Mouse (Mus musculus): ENCODE measurements around the gene Il12rb1.

Il12rb1 gene

GRCm38 (mm10) chr8:70770748-70771147 is 37.5 kb upstream of the Il12rb1 start:
- peaks cover 97% of the 10 kb centered on the region for H3K4me1 ChIP-seq (replicated peaks; ENCODE audit: low read depth, low read length)
- no peak for TF ChIP-seq POU5F1 (IDR thresholded peaks at IDR 0.05; ENCODE audit: borderline replicate concordance, low read length)
- TF ChIP-seq CTCF (conservative IDR thresholded peaks at IDR 0.05; ENCODE audit: low read length), result no peak
- TF ChIP-seq NANOG (IDR thresholded peaks at IDR 0.05; ENCODE audit: borderline replicate concordance, low read length), result no peak
- H3K36me3 ChIP-seq (ENCODE audit: insufficient read depth, low read length), result peaks cover 80% of the 10 kb centered on the region
- H3K9me3 ChIP-seq (ENCODE audit: low read length), result no peaks in the 10 kb centered on the region
- no peak overlapping the region for H3K4me3 ChIP-seq (replicated peaks; ENCODE audit: low read length)
- H3K27me3 ChIP-seq (ENCODE audit: insufficient read depth, low read length), result peaks cover 4% of the 10 kb centered on the region

GRCm38 (mm10) chr8:70771217-70771616 is 37.0 kb upstream of the Il12rb1 start:
- Histone ChIP-seq H3K4me3 (replicated peaks; ENCODE audit: low read length) (no peak overlapping the region), H3K36me3 (ENCODE audit: insufficient read depth, low read length) (peaks cover 80% of the 10 kb centered on the region), H3K27me3 (ENCODE audit: insufficient read depth, low read length) (peaks cover 3% of the 10 kb centered on the region; the same call in 1 of the 2 replicates), H3K9me3 (ENCODE audit: low read length) (no peaks in the 10 kb centered on the region), H3K4me1 (replicated peaks; ENCODE audit: low read depth, low read length) (peaks cover 97% of the 10 kb centered on the region)
- no peak for TF ChIP-seq NANOG (IDR thresholded peaks at IDR 0.05; ENCODE audit: borderline replicate concordance, low read length)
- TF ChIP-seq POU5F1 (IDR thresholded peaks at IDR 0.05; ENCODE audit: borderline replicate concordance, low read length), result no peak
- no peak for TF ChIP-seq CTCF (conservative IDR thresholded peaks at IDR 0.05; ENCODE audit: low read length)

- peaks cover 89% of the 10 kb centered on the region for H3K4me1 ChIP-seq (replicated peaks; ENCODE audit: low read depth, low read length)
- H3K9me3 ChIP-seq (ENCODE audit: low read length), result no peaks in the 10 kb centered on the region
- no peak overlapping the region for H3K4me3 ChIP-seq (replicated peaks; ENCODE audit: low read length)
- H3K27me3 ChIP-seq (ENCODE audit: insufficient read depth, low read length), result peaks cover 3% of the 10 kb centered on the region; the same call in 1 of the 2 replicates
- H3K36me3 ChIP-seq (ENCODE audit: insufficient read depth, low read length), result peaks cover 79% of the 10 kb centered on the region
- TF ChIP-seq CTCF (conservative IDR thresholded peaks at IDR 0.05; ENCODE audit: low read length) (no peak), NANOG (IDR thresholded peaks at IDR 0.05; ENCODE audit: borderline replicate concordance, low read length) (no peak), POU5F1 (IDR thresholded peaks at IDR 0.05; ENCODE audit: borderline replicate concordance, low read length) (no peak)
Observed at GRCm38 (mm10) chr8:70772075-70772474, 36.2 kb upstream of the Il12rb1 start.

- TF ChIP-seq CTCF (conservative IDR thresholded peaks at IDR 0.05; ENCODE audit: low read length) (no peak), NANOG (IDR thresholded peaks at IDR 0.05; ENCODE audit: borderline replicate concordance, low read length) (no peak), POU5F1 (IDR thresholded peaks at IDR 0.05; ENCODE audit: borderline replicate concordance, low read length) (no peak)
- Histone ChIP-seq H3K27me3 (ENCODE audit: insufficient read depth, low read length) (peaks cover 3% of the 10 kb centered on the region; the same call in 1 of the 2 replicates), H3K4me1 (replicated peaks; ENCODE audit: low read depth, low read length) (peaks cover 85% of the 10 kb centered on the region), H3K9me3 (ENCODE audit: low read length) (no peaks in the 10 kb centered on the region), H3K36me3 (ENCODE audit: insufficient read depth, low read length) (peaks cover 72% of the 10 kb centered on the region), H3K4me3 (replicated peaks; ENCODE audit: low read length) (no peak overlapping the region)
Observed at GRCm38 (mm10) chr8:70772890-70773289, 35.4 kb upstream of the Il12rb1 start.

- Histone ChIP-seq H3K9me3 (ENCODE audit: low read length) (no peaks in the 10 kb centered on the region), H3K36me3 (ENCODE audit: insufficient read depth, low read length) (peaks cover 72% of the 10 kb centered on the region)
- TF ChIP-seq POU5F1 (IDR thresholded peaks at IDR 0.05; ENCODE audit: borderline replicate concordance, low read length), result no peak
- no peak for TF ChIP-seq NANOG (IDR thresholded peaks at IDR 0.05; ENCODE audit: borderline replicate concordance, low read length)
- no peak for TF ChIP-seq CTCF (conservative IDR thresholded peaks at IDR 0.05; ENCODE audit: low read length)
Observed at GRCm38 (mm10) chr8:70773410-70773809, 34.8 kb upstream of the Il12rb1 start.

GRCm38 (mm10) chr8:70773833-70774232 is 34.4 kb upstream of the Il12rb1 start:
- peaks cover 85% of the 10 kb centered on the region for H3K4me1 ChIP-seq (replicated peaks; ENCODE audit: low read depth, low read length)
- peaks cover 72% of the 10 kb centered on the region for H3K36me3 ChIP-seq (ENCODE audit: insufficient read depth, low read length)
- no peak for TF ChIP-seq CTCF (conservative IDR thresholded peaks at IDR 0.05; ENCODE audit: low read length)
- TF ChIP-seq NANOG (IDR thresholded peaks at IDR 0.05; ENCODE audit: borderline replicate concordance, low read length), result no peak
- no peak for TF ChIP-seq POU5F1 (IDR thresholded peaks at IDR 0.05; ENCODE audit: borderline replicate concordance, low read length)
- H3K9me3 ChIP-seq (ENCODE audit: low read length), result no peaks in the 10 kb centered on the region
- H3K27me3 ChIP-seq (ENCODE audit: insufficient read depth, low read length), result peaks cover 3% of the 10 kb centered on the region; the same call in 1 of the 2 replicates
- peak overlapping the region; percentile 20; the same call in 1 of the 2 replicates for H3K4me3 ChIP-seq (replicated peaks; ENCODE audit: low read length)

More at GRCm38 (mm10) chr8:70773410-70773809, 34.8 kb upstream of the Il12rb1 start:
- Histone ChIP-seq H3K4me3 (replicated peaks; ENCODE audit: low read length) (0 out of 2 replicates have a peak overlapping the region, but pooled peaks have one; percentile 20), H3K27me3 (ENCODE audit: insufficient read depth, low read length) (peaks cover 3% of the 10 kb centered on the region; the same call in 1 of the 2 replicates), H3K4me1 (replicated peaks; ENCODE audit: low read depth, low read length) (peaks cover 85% of the 10 kb centered on the region)

- no peaks in the 10 kb centered on the region for H3K9me3 ChIP-seq (ENCODE audit: low read length)
- TF ChIP-seq NANOG (IDR thresholded peaks at IDR 0.05; ENCODE audit: borderline replicate concordance, low read length) (no peak), POU5F1 (IDR thresholded peaks at IDR 0.05; ENCODE audit: borderline replicate concordance, low read length) (no peak), CTCF (conservative IDR thresholded peaks at IDR 0.05; ENCODE audit: low read length) (no peak)
- peaks cover 75% of the 10 kb centered on the region for H3K36me3 ChIP-seq (ENCODE audit: insufficient read depth, low read length)
- H3K27me3 ChIP-seq (ENCODE audit: insufficient read depth, low read length), result peaks cover 3% of the 10 kb centered on the region; the same call in 1 of the 2 replicates
- H3K4me1 ChIP-seq (replicated peaks; ENCODE audit: low read depth, low read length), result peaks cover 86% of the 10 kb centered on the region
- no peak overlapping the region for H3K4me3 ChIP-seq (replicated peaks; ENCODE audit: low read length)
Observed at GRCm38 (mm10) chr8:70774740-70775139, 33.5 kb upstream of the Il12rb1 start.

GRCm38 (mm10) chr8:70775227-70775626 is 33.0 kb upstream of the Il12rb1 start:
- Histone ChIP-seq H3K36me3 (ENCODE audit: insufficient read depth, low read length) (peaks cover 77% of the 10 kb centered on the region), H3K27me3 (ENCODE audit: insufficient read depth, low read length) (peaks cover 3% of the 10 kb centered on the region; the same call in 1 of the 2 replicates), H3K4me3 (replicated peaks; ENCODE audit: low read length) (peak overlapping the region; percentile 93; the same call in 1 of the 2 replicates), H3K9me3 (ENCODE audit: low read length) (no peaks in the 10 kb centered on the region), H3K4me1 (replicated peaks; ENCODE audit: low read depth, low read length) (peaks cover 86% of the 10 kb centered on the region)
- TF ChIP-seq CTCF (conservative IDR thresholded peaks at IDR 0.05; ENCODE audit: low read length), result no peak
- no peak for TF ChIP-seq POU5F1 (IDR thresholded peaks at IDR 0.05; ENCODE audit: borderline replicate concordance, low read length)
- TF ChIP-seq NANOG (IDR thresholded peaks at IDR 0.05; ENCODE audit: borderline replicate concordance, low read length), result no peak

Measured in E14TG2a.4 (cell line).